Mouse (Mus musculus): ENCODE results near the gene Ralgps1. TPM values are rescaled to one million over a fixed set of nuclear protein-coding genes. Genes with fewer than 3 reads are reported as not detected.

The Ralgps1 gene
- total RNA-seq, 4 experiments from 2014 or later = 57.9 to 79.2 (median 69.1) TPM

DNA sequence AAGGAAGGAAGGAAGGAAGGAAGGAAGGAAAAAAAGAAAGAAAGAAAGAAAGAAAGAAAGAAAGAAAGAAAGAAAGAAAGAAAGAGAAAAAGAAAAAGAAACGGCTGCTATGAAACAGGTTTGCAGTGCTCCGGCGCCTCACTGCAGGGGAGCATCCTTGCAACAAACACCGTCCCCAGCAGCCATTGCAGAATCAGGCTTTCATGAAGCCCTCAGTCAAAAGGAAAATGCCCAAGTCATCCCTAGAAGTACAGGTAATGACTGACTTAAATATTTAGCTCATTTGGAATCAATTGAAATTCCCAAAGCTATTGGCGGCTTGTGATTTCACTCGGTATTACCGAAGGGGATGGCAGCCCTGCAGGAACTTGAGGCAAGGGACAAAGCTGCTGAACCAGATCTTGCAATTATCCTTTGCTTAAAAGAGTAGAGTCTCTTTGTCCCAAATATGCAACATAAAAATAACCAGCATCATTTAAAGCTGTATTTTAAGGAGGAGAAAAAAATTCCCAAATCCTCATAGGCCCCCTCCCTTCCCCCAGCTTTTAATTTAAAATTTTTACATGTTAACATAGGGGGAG, 285.2 kb downstream of the Ralgps1 start:
- no peak for DNase-seq (ENCODE audit: low spot score in 2 of 2)

DNA sequence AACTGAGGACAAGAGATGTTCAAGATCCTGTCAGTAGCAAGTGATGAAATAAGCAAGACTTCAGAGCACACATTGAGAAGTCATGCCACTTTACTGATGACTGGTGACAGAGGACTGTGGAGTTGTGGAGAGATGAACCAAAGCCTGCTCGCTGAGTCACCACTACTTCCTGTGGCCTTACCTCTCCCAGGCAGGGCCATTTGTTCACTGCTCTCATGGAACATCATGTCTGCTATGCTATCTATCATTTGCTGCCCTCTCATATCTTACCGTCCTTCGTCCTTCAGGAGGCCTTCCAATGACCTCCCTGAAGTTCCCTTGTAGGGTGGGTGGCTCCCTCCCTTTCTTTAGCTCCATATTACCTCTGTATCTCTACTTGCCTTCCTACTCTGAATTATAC, 287.1 kb downstream of the Ralgps1 start:
- no peak for DNase-seq (ENCODE audit: low spot score in 2 of 2)

Small RNA genes lying within 50 kb of the gene (microRNA-seq; reads per million reads assigned to microRNA genes)
- 0 reads per million in 2 experiments for gene Gm25998

Other genes with a start within 250 kb of the Ralgps1 start
- 10 to 100 TPM; 36.0 to 49.4 (median 43.5) TPM for gene Garnl3, start 239.8 kb downstream of the Ralgps1 start, total RNA-seq (2022)
- gene Angptl2, start 155.4 kb downstream of the Ralgps1 start, total RNA-seq (2022) = 1 to 10 TPM; 1.5 to 3.7 (median 2.4) TPM
- gene Zbtb34, start 59.8 kb upstream of the Ralgps1 start, total RNA-seq (2022) = 10 to 100 TPM; 12.1 to 15.1 (median 12.9) TPM
- gene Zbtb43, start 97.1 kb upstream of the Ralgps1 start, total RNA-seq (2022) = 10 to 100 TPM; 23.7 to 30.1 (median 25.5) TPM